Mouse (Mus musculus): ENCODE data around the gene Mdfic.

The Mdfic gene

DNA sequence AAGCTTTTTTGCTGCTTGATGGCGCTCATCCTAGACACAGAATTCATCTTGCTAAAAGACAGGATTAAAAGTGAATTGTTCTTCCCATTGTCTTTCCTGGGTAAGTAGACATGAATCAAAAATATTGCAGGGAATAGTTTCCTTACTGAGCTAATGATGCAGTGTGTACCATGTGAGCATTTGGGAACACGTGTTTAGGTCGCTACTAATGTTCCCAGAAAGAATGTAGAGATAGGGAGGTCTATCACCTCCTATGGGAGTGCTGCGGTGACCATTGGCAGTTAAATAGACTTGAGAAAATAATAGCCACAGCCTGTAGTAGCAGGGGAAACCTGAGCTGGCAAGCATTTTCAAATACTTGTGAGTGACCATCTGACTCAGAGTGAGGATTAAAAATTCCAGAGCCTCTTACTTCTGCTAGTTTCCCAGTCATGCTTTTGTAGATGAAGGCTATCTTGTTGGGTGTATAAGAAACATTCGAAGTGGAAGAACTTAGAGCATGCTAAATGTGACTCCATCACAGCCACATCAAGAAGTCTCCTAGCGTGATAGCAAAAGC, 22.2 kb downstream of the Mdfic start:
- DNase-seq, result no peak

DNA sequence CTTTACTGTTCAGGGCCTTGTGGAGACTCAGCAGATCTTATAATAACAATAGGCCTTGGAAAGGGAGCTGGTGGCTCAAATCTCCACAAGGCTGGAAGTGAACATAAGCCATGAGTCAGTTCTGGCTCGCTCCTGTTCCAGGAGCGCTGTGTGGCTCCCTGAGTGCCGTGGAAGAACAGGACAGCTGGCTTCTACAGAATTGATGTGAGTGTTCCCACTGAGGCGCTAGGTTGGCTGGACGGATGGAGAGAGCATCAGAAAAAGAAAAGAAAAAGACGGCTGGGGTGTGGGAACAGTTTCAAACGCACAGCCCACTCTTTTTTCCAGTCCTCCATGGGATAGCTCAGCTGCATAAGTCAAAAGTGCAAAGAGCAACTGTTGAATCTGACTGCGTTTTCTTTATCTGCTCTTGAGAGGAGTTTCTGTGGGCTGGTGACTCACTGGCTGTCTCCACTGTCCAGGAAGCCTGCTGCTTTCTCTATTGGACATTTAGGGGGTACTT, 22.9 kb downstream of the Mdfic start:
- no peak for DNase-seq

- DNase-seq, result no peak
Observed at GRCm38 (mm10) chr6:15743793-15744192, 23.3 kb downstream of the Mdfic start.

GRCm38 (mm10) chr6:15745313-15745712, 24.9 kb downstream of the Mdfic start:
- no peak for DNase-seq

GRCm38 (mm10) chr6:15745891-15746290, 25.4 kb downstream of the Mdfic start:
- no peak for DNase-seq

GRCm38 (mm10) chr6:15747396-15748155, 27.1 kb downstream of the Mdfic start:
- no peak for DNase-seq

- no peak for DNase-seq
Observed at GRCm38 (mm10) chr6:15748236-15748635, 27.8 kb downstream of the Mdfic start.

DNA sequence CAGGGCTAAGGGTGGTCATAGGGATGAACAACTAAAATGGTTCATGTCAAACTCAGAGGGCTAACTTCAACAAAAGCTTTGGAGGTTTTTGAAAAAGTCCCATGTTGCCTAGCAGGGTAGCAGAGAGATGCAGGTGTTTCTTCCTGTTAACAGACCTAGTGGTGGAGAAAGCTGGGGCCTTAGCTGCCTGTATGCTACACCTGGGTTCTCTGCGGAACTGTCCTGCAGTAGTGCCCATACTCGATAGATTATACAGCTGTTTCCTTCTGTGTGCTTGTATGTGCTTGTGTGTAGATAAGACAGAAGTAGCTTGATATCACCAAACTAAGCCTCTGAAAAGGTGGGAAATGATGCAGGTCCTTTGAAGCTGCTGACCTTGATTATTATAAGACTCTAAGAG, 28.5 kb downstream of the Mdfic start:
- DNase-seq, result no peak

GRCm38 (mm10) chr6:15750101-15750500, 29.6 kb downstream of the Mdfic start:
- DNase-seq, result no peak

GRCm38 (mm10) chr6:15751375-15751774, 30.9 kb downstream of the Mdfic start:
- no peak for DNase-seq

DNA sequence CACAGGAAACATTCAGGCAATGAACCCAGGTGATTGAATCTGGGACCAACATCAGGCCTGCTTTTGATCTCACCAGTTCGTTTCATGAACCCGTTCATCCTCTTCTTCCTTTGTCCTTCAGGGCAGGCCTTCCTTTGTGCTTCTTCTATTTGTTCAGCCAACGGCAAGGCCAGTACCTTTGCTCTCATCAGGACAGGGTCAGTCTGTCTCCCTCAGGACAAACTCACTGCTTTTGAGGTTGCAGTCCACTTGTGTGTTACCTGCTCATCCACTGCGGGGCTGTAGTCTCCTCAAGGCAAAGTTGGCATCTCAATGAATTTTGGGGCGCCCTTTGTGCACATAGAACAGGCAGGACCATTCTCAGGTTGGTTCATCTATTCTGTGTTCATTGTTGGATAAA, 31.7 kb downstream of the Mdfic start:
- no peak for DNase-seq

DNA sequence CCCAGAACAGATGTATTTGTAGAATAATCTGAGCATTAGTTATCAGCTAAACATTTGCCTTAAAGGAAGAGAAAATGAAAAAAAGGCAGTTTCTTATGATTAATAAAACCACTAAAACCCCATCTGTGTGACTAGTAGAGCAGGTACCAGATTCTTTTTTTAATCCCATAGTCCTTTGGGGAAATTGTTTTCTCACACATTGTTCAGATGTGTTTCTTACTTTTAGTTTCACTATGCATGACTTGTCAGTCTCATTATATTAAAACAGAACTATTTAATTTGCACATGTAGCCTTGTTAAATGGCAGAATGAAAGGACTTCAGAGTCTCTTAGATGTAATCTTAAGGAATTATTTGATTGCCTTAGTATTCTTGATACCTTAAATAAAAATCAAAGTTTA, 32.7 kb downstream of the Mdfic start:
- no peak for DNase-seq

DNA sequence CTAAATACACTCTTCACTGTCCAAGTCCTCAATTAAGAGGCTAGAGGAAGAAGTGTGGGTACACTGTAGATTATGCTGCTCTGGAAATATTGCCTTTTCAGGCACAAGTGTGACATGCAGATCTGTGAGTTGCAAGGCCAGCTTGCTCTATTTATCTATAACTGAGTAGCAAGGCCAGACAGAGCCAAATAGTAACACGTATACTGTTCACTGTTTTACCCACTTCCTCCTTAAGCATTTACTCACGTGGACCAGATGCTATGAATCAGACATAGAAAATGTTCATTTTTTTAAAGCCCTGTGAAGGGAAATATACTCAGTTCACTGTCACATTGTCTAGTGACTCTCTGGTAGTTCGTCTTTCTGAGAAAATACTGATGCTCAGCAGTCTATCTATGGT, 37.9 kb downstream of the Mdfic start:
- no peak for DNase-seq

GRCm38 (mm10) chr6:15760750-15761149, 40.3 kb downstream of the Mdfic start:
- DNase-seq, result no peak

DNA sequence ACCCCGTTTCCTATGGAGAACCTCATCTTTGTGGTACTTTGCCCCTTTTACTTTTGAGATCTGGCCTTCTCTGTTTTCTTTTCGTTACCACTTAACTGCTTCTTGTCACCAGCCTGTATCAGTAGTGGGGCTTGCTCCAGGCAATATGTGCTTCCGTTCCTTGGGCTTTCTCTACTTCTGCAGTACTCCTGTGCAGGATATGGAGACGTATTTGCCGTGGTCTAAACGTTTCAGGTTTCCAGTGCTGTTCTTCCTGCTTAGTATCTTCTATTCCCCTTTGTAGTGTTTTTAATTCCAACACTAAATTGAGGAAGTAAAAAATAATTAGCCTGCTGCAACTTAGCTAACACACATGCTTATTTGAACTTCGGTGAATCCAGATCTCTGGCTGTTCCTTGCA, 43.6 kb downstream of the Mdfic start:
- no peak for DNase-seq

DNA sequence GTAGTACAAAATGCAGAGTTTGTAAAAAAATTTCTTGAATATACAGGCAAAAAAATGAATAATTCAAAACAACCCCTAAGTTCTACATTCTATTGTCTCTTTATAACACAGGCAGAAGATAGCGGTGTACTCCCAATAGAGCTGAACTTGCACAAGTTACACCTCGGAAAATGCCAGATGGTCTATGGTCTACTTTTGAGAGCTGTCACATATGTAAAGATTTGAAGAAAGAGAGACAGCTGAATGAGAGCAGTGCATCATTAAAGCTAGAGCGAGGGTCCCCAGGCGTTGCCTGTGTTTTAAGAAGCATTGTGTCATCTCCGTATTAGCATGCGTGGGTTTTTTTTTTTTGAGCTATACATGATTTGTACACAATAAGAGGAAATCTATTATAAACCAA, 47.0 kb downstream of the Mdfic start:
- DNase-seq, result no peak

- DNase-seq, result no peak
Observed at GRCm38 (mm10) chr6:15770128-15770527, 49.7 kb downstream of the Mdfic start.

GRCm38 (mm10) chr6:15777070-15777469, 56.6 kb downstream of the Mdfic start:
- DNase-seq, result no peak

GRCm38 (mm10) chr6:15780127-15780526, 59.7 kb downstream of the Mdfic start:
- DNase-seq, result no peak

- no peak for DNase-seq
Observed at GRCm38 (mm10) chr6:15780688-15781087, 60.2 kb downstream of the Mdfic start.

DNA sequence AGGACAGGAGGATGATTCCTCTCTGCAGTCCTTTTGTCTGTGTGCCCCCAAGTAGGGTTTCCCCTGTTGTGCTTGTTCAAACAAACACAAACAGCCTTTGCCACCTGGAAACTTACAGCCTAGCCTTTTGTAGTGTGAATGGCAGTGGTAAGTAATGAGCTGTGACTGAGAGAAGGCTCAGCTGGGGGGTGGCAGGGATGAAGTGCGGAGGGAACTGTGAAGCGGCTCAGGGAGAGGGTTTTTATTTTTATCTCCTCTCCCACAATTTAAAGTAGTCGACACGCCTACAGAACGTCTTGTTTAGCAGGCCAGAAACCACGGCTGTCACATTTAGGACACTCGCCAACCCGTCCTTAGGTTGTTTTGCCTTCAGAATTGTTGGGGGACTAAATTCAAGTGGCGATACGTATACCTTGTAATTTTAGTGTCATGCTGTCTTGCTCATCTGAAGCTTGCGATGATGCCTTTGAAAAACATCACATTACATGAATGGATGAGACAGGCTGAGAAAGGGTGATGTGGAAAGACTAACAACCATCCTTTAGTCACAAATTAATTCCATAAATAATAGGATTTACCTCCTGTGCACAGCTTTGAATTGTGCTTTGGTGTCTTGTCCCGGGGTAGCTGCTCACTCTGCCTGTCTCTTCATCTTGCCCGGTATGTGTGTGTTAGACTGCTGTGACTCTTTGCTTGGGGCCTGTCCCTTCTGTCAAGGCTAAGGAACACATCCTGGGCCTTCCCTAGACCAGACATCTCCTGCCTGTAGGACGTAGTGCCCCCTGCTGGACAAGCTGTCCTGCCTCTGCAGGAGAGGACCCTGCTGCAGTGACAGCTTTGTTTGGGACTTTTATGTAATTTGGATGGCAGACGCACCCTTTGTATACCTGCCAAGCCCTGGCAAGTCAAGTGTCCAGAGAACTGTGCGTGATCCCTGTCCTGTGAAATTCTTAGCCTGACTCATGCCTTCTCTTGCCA, 69.4 kb downstream of the Mdfic start:
- DNase-seq, result peak; percentile 73

- no peak for DNase-seq
Observed at GRCm38 (mm10) chr6:15792680-15793601, 72.5 kb downstream of the Mdfic start.

All from right cerebral cortex, postnatal 14 days (tissue).